Mouse (Mus musculus) fibroblast of lung, adult 2 months (primary cell): ENCODE measurements around the gene Calml4.

Experiments used
- DNase-seq: peaks from one replicate; pipeline ENCODE4 v3.0.0-alpha.2; 2011; ENCODE audit warnings: low read depth

Gene Calml4

GRCm38 (mm10) chr9:62903841-62904240, 46.0 kb downstream of the Calml4 start:
- DNase-seq: no peak

- no peak for DNase-seq
Measured at GRCm38 (mm10) chr9:62905039-62905438, 47.2 kb downstream of the Calml4 start.

GRCm38 (mm10) chr9:62913390-62914069, 55.6 kb downstream of the Calml4 start:
- DNase-seq: no peak

- DNase-seq: no peak
Measured at GRCm38 (mm10) chr9:62917059-62917458, 59.2 kb downstream of the Calml4 start.

- no peak for DNase-seq
Measured at GRCm38 (mm10) chr9:62920877-62921276, 63.0 kb downstream of the Calml4 start.

GRCm38 (mm10) chr9:62924886-62925610, 67.2 kb downstream of the Calml4 start:
- DNase-seq: no peak
